Mouse (Mus musculus): ENCODE data around the gene Zfp277.

Zfp277 gene

GRCm38 (mm10) chr12:40445206-40445605 lies 496 bp downstream of the Zfp277 start:
- in situ Hi-C loops (cut with MboI, MseI), result loop anchor here (5.0 kb wide), 1 partner anchor 223 kb away; no protein-coding TSS in a partner anchor

- in situ Hi-C loops (cut with MboI, MseI), result no loop called here
Observed at GRCm38 (mm10) chr12:40438049-40438448, 7.7 kb downstream of the Zfp277 start.

DNA sequence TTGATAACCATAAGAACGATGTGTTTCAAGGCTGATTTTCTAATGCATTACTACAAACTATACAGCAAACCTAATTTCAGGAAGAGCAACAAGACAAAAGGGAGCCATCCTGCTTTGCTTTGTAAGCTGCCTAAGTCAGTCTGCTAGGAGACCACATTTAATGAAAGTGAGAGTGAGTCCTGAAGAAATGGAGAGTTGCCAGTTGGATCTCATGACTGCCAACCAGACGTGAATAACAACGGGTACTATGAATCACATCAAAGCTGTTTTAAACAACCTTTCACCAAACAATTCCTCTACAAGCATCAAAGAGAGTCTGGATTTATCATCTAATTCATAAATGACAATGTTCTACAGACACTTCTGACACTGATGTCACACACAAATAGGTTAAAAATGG lies 11.6 kb downstream of the Zfp277 start:
- in situ Hi-C loops (cut with MboI, MseI), result no loop called here

- in situ Hi-C loops (cut with MboI, MseI), result no loop called here
Observed at GRCm38 (mm10) chr12:40431075-40431474, 14.6 kb downstream of the Zfp277 start.

DNA sequence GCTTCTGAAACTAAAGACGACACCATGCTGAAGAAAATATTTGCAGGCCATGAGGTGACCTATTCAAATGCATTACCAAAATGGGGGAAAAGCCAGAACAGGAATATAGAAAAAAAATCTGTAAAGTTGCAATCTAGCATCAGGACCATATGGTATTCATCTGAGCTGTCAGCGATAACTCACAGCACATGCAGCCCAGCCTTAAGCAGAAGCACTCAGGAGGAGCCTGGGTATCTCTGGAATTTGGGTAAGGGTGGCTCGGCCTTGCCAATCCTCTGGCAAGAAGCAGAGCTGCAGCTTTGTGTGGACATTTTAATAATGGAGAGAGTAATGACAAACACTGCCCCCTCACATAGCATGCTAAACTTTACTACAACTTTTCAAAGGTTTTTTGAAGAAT lies 15.7 kb downstream of the Zfp277 start:
- in situ Hi-C loops (cut with MboI, MseI), result no loop called here

DNA sequence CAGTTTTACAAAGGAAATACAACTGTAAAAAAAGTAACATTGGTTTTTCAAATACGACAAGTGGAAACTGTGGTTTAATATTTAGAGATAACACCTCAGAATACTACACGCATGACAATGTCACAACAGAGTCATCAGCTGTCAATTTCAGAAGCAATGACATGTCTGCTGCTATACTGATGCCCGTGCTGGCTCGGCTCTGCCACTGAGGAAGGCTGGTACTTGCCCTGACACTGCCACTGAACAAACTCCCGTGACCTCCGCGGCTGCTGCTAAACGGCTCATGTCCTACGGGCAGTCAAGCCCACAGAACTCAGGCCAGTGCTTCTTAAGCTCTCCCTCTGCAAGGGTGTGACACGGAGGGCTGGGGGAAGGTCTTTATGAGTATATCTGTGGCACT lies 18.1 kb downstream of the Zfp277 start:
- in situ Hi-C loops (cut with MboI, MseI), result no loop called here

DNA sequence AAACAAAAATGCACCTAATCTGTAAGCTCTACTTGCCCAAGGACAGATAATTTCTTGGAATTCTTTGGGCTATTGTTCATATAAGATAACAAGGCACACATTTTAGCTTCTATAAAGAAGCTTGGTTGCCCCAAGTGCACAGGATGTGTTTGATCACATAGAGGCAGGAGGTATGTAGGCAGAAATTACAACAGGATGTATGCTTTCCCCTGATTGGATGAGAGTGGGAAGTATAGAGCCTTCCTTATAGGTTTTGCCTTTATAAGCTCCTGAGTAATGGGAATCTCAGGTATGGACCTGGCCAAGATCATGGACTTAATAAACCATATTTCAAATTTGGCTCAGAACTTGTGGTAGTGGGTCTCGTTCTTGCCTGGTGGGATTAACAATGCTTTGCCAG lies 20.7 kb downstream of the Zfp277 start:
- in situ Hi-C loops (cut with MboI, MseI), result no loop called here

DNA sequence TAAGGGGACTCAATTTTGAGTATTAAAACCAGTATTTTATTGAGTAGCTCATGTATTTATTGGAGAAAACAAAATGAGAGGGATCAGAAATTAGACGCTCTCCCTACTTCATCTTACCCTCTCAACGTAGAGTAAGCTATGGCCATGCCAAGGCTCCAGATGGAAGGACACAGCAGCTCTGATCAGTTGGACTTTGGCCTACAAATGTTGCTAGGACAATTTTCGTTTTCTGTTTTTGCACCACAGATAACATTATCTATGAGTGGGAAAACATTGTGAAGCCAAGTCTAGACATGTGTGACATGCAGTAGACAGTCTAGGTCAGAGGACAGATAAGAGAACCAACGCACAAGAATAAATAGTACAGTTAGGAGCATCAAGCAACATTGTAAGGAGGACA lies 28.4 kb downstream of the Zfp277 start:
- in situ Hi-C loops (cut with MboI, MseI), result no loop called here

GRCm38 (mm10) chr12:40415312-40415925 lies 30.3 kb downstream of the Zfp277 start:
- in situ Hi-C loops (cut with MboI, MseI), result no loop called here

GRCm38 (mm10) chr12:40414682-40415311 lies 30.9 kb downstream of the Zfp277 start:
- in situ Hi-C loops (cut with MboI, MseI), result no loop called here

DNA sequence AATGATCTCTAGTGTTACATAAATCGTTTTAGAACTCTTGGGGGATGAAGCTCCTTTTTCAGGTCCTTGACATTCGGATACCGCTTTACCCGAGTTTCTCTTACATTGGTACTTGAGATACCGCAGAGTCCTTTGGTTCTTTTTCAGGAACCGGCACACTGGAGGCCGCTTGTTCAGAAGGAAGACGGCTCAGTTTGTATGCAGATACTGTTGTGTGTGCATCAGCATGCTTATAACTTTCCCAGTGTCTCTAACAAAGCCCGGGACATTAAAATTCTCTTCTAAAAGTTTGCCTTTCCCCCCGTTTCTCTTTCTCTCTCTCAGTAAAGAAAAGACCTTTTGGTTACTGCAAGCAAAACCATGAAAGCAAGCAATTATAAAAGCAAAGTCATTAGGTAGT lies 45.9 kb downstream of the Zfp277 start:
- in situ Hi-C loops (cut with MboI, MseI), result no loop called here

DNA sequence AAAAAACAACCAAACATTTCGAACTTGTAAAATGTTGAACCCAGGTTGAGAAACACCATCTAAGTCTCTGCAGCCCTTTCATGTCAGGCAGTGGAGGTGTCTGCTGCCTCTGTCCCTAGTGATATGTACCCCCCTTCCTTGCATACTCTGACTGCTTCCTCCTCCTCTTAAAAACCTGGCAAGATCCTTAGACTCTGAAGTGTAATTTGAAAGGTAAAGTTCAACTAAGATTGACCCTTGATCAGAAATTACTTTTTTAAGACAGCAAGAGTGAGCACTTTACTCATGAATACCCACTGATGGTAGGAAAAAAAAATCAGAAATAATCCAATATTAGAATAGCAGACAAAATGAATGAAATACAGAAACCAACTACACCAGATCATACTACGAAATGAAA lies 46.3 kb downstream of the Zfp277 start:
- in situ Hi-C loops (cut with MboI, MseI), result no loop called here

GRCm38 (mm10) chr12:40398916-40399315 lies 46.8 kb downstream of the Zfp277 start:
- in situ Hi-C loops (cut with MboI, MseI), result no loop called here

DNA sequence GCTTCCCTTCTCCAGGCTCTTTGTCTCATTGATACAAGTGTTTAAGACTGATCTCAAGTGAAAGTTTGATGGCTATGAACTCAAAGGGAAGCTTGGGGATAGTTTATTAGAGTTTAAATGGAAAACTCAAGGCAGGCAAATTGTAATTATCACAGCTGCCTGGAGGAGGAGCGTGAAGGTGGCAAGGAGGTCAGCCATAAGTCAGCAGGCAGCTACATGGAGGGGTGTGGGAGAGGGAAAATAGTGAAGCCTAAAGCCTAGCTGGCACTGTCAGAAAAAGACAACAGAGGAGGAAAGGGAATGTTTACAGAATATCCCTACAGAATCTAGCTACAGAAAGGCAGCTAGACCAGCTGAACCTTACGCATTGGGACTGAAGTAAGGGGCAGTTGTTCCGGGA lies 52.8 kb downstream of the Zfp277 start:
- in situ Hi-C loops (cut with MboI, MseI), result no loop called here

- in situ Hi-C loops (cut with MboI, MseI), result no loop called here
Observed at GRCm38 (mm10) chr12:40391262-40391661, 54.4 kb downstream of the Zfp277 start.

GRCm38 (mm10) chr12:40387786-40388185 lies 57.9 kb downstream of the Zfp277 start:
- in situ Hi-C loops (cut with MboI, MseI), result no loop called here

DNA sequence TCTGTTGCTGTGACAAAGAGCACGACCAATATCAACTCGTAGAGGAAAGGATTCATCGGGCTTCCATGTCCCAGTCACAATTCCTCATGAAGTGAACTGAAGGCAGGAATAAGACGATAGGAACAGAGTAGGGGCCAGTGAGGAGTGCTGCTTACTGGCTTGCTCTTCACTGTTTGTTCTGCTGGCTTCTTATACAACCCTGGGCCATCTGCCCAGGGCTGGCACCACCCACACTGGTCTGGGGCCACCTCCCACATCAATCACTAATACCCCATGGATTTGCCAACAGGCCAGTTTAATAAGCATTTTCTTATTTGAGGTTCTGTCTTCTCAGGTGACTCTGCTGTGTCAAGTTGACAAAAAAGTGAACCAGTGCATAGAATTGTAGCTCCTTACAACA lies 60.4 kb downstream of the Zfp277 start:
- in situ Hi-C loops (cut with MboI, MseI), result no loop called here

GRCm38 (mm10) chr12:40383718-40384117 lies 62.0 kb downstream of the Zfp277 start:
- in situ Hi-C loops (cut with MboI, MseI), result no loop called here

- in situ Hi-C loops (cut with MboI, MseI), result no loop called here
Observed at GRCm38 (mm10) chr12:40382539-40382938, 63.2 kb downstream of the Zfp277 start.

DNA sequence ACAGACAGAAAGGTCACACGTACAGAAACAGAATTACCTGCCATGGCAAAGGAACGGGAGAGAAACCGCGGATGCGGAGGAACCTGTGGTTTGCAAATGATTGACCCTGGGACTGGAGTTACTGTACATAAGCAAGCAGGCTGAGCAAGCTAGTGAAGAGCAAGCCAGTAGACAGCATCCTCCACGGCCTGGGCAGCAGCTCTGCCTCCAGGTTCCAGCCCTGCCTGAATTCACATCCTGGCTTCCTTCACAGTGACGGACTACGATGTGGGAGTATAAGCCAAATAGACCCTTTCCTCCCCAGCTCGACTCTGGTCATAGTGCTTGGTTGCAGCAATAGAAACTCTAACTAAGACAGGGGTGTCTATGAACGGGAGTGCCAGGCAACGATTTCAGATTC lies 63.9 kb downstream of the Zfp277 start:
- in situ Hi-C loops (cut with MboI, MseI), result no loop called here

GRCm38 (mm10) chr12:40381173-40381801 lies 64.4 kb downstream of the Zfp277 start:
- in situ Hi-C loops (cut with MboI, MseI), result no loop called here

DNA sequence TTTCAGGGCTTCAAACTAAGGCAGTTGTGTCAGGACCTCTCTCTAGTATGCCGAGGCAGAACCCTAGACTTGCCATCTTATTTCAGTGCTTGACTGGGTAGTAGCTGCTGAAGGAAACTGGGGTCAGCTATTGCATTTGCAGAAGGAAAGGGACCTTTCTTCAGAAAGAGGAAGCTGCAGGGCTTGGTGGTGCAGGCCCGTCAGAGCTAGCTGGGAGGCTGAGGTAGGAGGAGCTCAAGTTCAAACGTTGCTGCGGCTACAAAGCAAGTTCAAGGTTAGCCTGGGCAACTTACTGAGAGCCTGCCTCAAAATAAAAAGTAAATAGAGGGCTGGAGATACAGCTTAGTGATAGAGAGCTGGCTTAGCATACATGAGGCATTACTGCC lies 66.2 kb downstream of the Zfp277 start:
- in situ Hi-C loops (cut with MboI, MseI), result no loop called here
